Mouse (Mus musculus): Measurements from ENCODE around the gene Akr1d1. TPM values are rescaled to one million over a fixed set of nuclear protein-coding genes. Genes with fewer than 3 reads are reported as not detected.

Gene Akr1d1
- total and polyA plus RNA-seq, 2 experiments from 2014 or later, result not detected

GRCm38 (mm10) chr6:37604178-37604883 lies 74.4 kb downstream of the Akr1d1 start:
- no peak overlapping the region for H3K9ac ChIP-seq (replicated peaks; ENCODE audit: low read length, poor library complexity, severe bottlenecking)
- 80% methylated on average over 4 of the region's 4 CpGs for WGBS

GRCm38 (mm10) chr6:37604884-37605269 lies 74.9 kb downstream of the Akr1d1 start:
- Histone ChIP-seq H3K4me1 (ENCODE audit: insufficient read depth, low read length) (no peaks in the 10 kb centered on the region), H3K4me2 (ENCODE audit: low read depth, low read length, poor library complexity, severe bottlenecking) (no peak overlapping the region), H3K27me3 (ENCODE audit: insufficient read depth, low read length) (no peaks in the 10 kb centered on the region), H3K36me3 (ENCODE audit: insufficient read depth, low read length) (no peaks in the 10 kb centered on the region), H3K4me3 (ENCODE audit: low read depth, low read length) (no peak overlapping the region), H3K9me3 (ENCODE audit: low read length) (no peaks in the 10 kb centered on the region), H3K27ac (ENCODE audit: low read depth, low read length) (no peak overlapping the region), H3K9ac (replicated peaks; ENCODE audit: low read length, poor library complexity, severe bottlenecking) (no peak overlapping the region)
- WGBS, result 68% methylated on average over 5 of the region's 5 CpGs
- no peak for TF ChIP-seq CTCF (IDR thresholded peaks at IDR 0.05)
- ATAC-seq (ENCODE audit: low FRiP score) (no peak), DNase-seq (ENCODE audit: low spot score) (no peak)

More at GRCm38 (mm10) chr6:37604178-37604883, 74.4 kb downstream of the Akr1d1 start:
- no peak overlapping the region for H3K4me3 ChIP-seq (ENCODE audit: low read depth, low read length)
- no peak for DNase-seq (ENCODE audit: low spot score)
- H3K36me3 ChIP-seq (ENCODE audit: insufficient read depth, low read length), result no peaks in the 10 kb centered on the region
- no peak for TF ChIP-seq CTCF (IDR thresholded peaks at IDR 0.05)
- H3K4me1 ChIP-seq (ENCODE audit: insufficient read depth, low read length), result no peaks in the 10 kb centered on the region
- no peak for ATAC-seq (ENCODE audit: low FRiP score)
- H3K27me3 ChIP-seq (ENCODE audit: insufficient read depth, low read length), result no peaks in the 10 kb centered on the region
- no peak overlapping the region for H3K27ac ChIP-seq (ENCODE audit: low read depth, low read length)
- no peak overlapping the region for H3K4me2 ChIP-seq (ENCODE audit: low read depth, low read length, poor library complexity, severe bottlenecking)
- H3K9me3 ChIP-seq (ENCODE audit: low read length), result no peaks in the 10 kb centered on the region

- Histone ChIP-seq H3K27ac (ENCODE audit: low read depth, low read length) (no peak overlapping the region), H3K36me3 (ENCODE audit: insufficient read depth, low read length) (no peaks in the 10 kb centered on the region), H3K4me3 (ENCODE audit: low read depth, low read length) (no peak overlapping the region), H3K4me1 (ENCODE audit: insufficient read depth, low read length) (no peaks in the 10 kb centered on the region), H3K27me3 (ENCODE audit: insufficient read depth, low read length) (no peaks in the 10 kb centered on the region), H3K9ac (replicated peaks; ENCODE audit: low read length, poor library complexity, severe bottlenecking) (no peak overlapping the region), H3K4me2 (ENCODE audit: low read depth, low read length, poor library complexity, severe bottlenecking) (no peak overlapping the region), H3K9me3 (ENCODE audit: low read length) (no peaks in the 10 kb centered on the region)
- 73% methylated on average over 3 of the region's 3 CpGs for WGBS
- no peak for TF ChIP-seq CTCF (IDR thresholded peaks at IDR 0.05)
- no peak for ATAC-seq (ENCODE audit: low FRiP score)
- no peak for DNase-seq (ENCODE audit: low spot score)
These were observed 77.7 kb downstream of the Akr1d1 start for GRCm38 (mm10) chr6:37607511-37608289.

GRCm38 (mm10) chr6:37612603-37613284 lies 82.8 kb downstream of the Akr1d1 start:
- H3K27me3 ChIP-seq (ENCODE audit: insufficient read depth, low read length), result no peaks in the 10 kb centered on the region
- H3K9ac ChIP-seq (replicated peaks; ENCODE audit: low read length, poor library complexity, severe bottlenecking), result no peak overlapping the region
- H3K9me3 ChIP-seq (ENCODE audit: low read length), result no peaks in the 10 kb centered on the region
- TF ChIP-seq CTCF (IDR thresholded peaks at IDR 0.05), result no peak
- H3K4me2 ChIP-seq (ENCODE audit: low read depth, low read length, poor library complexity, severe bottlenecking), result no peak overlapping the region
- DNase-seq (ENCODE audit: low spot score), result no peak
- 91% methylated on average over 6 of the region's 6 CpGs for WGBS
- H3K36me3 ChIP-seq (ENCODE audit: insufficient read depth, low read length), result no peaks in the 10 kb centered on the region
- no peaks in the 10 kb centered on the region for H3K4me1 ChIP-seq (ENCODE audit: insufficient read depth, low read length)
- H3K27ac ChIP-seq (ENCODE audit: low read depth, low read length), result no peak overlapping the region
- no peak for ATAC-seq (ENCODE audit: low FRiP score)
- H3K4me3 ChIP-seq (ENCODE audit: low read depth, low read length), result no peak overlapping the region

GRCm38 (mm10) chr6:37615490-37615889 lies 85.5 kb downstream of the Akr1d1 start:
- Histone ChIP-seq H3K36me3 (ENCODE audit: insufficient read depth, low read length) (no peaks in the 10 kb centered on the region), H3K27me3 (ENCODE audit: insufficient read depth, low read length) (no peaks in the 10 kb centered on the region), H3K4me2 (ENCODE audit: low read depth, low read length, poor library complexity, severe bottlenecking) (no peak overlapping the region), H3K4me1 (ENCODE audit: insufficient read depth, low read length) (no peaks in the 10 kb centered on the region), H3K4me3 (ENCODE audit: low read depth, low read length) (no peak overlapping the region), H3K27ac (ENCODE audit: low read depth, low read length) (no peak overlapping the region), H3K9ac (replicated peaks; ENCODE audit: low read length, poor library complexity, severe bottlenecking) (no peak overlapping the region), H3K9me3 (ENCODE audit: low read length) (no peaks in the 10 kb centered on the region)
- no peak for TF ChIP-seq CTCF (IDR thresholded peaks at IDR 0.05)
- DNase-seq (ENCODE audit: low spot score) (no peak), ATAC-seq (ENCODE audit: low FRiP score) (no peak)
- WGBS, result 92% methylated on average over 2 of the region's 2 CpGs

GRCm38 (mm10) chr6:37616136-37616535 lies 86.2 kb downstream of the Akr1d1 start:
- ATAC-seq (ENCODE audit: low FRiP score), result no peak
- TF ChIP-seq CTCF (IDR thresholded peaks at IDR 0.05), result no peak
- Histone ChIP-seq H3K4me1 (ENCODE audit: insufficient read depth, low read length) (no peaks in the 10 kb centered on the region), H3K9ac (replicated peaks; ENCODE audit: low read length, poor library complexity, severe bottlenecking) (no peak overlapping the region), H3K9me3 (ENCODE audit: low read length) (no peaks in the 10 kb centered on the region), H3K27me3 (ENCODE audit: insufficient read depth, low read length) (no peaks in the 10 kb centered on the region), H3K4me2 (ENCODE audit: low read depth, low read length, poor library complexity, severe bottlenecking) (no peak overlapping the region), H3K36me3 (ENCODE audit: insufficient read depth, low read length) (no peaks in the 10 kb centered on the region), H3K4me3 (ENCODE audit: low read depth, low read length) (no peak overlapping the region), H3K27ac (ENCODE audit: low read depth, low read length) (no peak overlapping the region)
- WGBS, result 94% methylated on average over 7 of the region's 7 CpGs
- DNase-seq (ENCODE audit: low spot score), result no peak

All from midbrain, postnatal 0 days (tissue).